Mouse (Mus musculus): ENCODE data around the gene Zbtb8b. TPM values are rescaled to one million over a fixed set of nuclear protein-coding genes. Genes with fewer than 3 reads are reported as not detected.
A peak's percentile ranks its signal among the peaks of the same experiment; 100 is the strongest.

Zbtb8b gene
- 0.07 TPM in 1 of 2 replicates, not detected in the other for total RNA-seq (2014; rRNA removed)
- 0.04 TPM in 1 of 2 replicates, not detected in the other for polyA plus RNA-seq (2012; rRNA removed)

DNA sequence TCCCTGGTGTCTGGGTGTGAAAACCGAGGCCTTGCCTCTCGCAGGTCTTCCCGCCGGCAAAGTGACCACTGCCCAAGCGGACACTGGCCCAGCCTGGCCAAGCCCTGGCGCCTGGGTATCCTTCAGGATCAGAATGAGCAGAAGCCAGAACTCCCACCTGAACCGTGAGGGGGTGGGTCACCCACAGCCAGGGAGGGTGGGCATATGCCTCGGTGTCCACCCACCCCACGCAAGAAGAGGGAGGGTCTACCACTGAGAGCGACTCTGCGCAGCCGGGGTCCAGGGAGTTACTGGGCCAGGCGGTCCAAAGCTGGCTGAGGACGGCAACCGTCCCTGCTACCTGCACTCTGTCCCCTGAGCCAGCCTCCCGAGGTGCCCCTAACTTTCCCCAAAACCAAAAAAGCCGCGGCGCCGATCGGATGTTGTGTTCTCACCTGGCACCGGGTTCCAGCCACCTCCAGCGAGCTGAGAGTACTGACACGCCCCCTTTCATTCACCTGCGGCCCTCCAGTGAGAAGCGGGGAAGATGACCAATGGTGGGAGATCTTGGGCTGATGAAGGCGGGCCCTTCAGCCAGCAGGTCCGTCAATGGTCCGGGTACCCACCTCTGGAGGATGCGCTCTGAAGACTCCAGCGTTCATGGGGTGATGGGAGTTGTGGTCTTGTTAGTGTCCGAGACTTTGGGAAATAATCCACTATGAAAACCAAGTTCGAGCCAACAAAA is at the start of gene Zbtb8b:
Gene Zbtb8b, minus strand, starts transcription at position 514 of the 724 bp plus-strand sequence.
- Histone ChIP-seq H3K27ac (replicated peaks; ENCODE audit: insufficient read depth, low read depth, low read length) (no peak within 1 kb of the TSS), H3K4me3 (ENCODE audit: insufficient read depth, low read depth, low read length) (peak within 1 kb of the TSS; percentile 13; the same call in 1 of the 2 replicates), H3K27me3 (ENCODE audit: control insufficient read depth, insufficient read depth, low read length) (peaks cover 4% of the 10 kb centered on the region; the same call in 1 of the 2 replicates), H3K4me1 (ENCODE audit: control insufficient read depth, insufficient read depth, low read length) (no peaks in the 10 kb centered on the region), H3K36me3 (ENCODE audit: control insufficient read depth, insufficient read depth, low read length) (no peaks in the 10 kb centered on the region), H3K9ac (ENCODE audit: low read depth, low read length) (no peak within 1 kb of the TSS), H3K79me2 (ENCODE audit: control insufficient read depth, insufficient read depth, low read length) (no peaks in the 10 kb centered on the region)
- no peak for TF ChIP-seq CTCF (IDR thresholded peaks at IDR 0.05; ENCODE audit: low read depth, low read length)
- TF ChIP-seq POLR2A (IDR thresholded peaks at IDR 0.05; ENCODE audit: extremely low read depth, insufficient read depth, low read length) = no peak
- no peak for DNase-seq (ENCODE audit: extremely low read depth, low read depth, low spot score)
- WGBS = 12% methylated on average over 33 of the region's 33 CpGs

DNA sequence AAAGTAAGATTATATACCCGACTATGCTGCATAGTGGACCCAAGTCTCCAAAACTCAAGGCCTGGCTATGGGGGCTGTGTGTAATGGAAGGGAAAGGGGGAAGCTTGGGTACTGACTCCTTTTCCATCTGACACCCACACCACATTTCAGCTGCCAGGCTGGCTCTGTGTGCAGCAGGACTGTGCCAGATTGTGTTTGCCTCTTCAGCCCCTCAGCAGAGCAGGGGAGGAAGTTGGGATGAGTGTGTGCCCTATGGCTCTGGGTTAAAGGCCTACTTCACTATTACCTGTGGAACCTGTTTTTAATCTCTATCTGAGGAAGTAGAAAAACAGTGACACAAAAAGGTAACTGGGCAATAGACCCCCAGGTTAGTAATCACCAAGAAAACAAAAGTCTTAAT is 40.4 kb upstream of the Zbtb8b start:
- Histone ChIP-seq H3K4me3 (ENCODE audit: insufficient read depth, low read depth, low read length) (no peak overlapping the region), H3K27ac (replicated peaks; ENCODE audit: insufficient read depth, low read depth, low read length) (no peak overlapping the region), H3K4me1 (ENCODE audit: control insufficient read depth, insufficient read depth, low read length) (peaks cover 2% of the 10 kb centered on the region; the same call in 1 of the 2 replicates), H3K27me3 (ENCODE audit: control insufficient read depth, insufficient read depth, low read length) (no peaks in the 10 kb centered on the region), H3K36me3 (ENCODE audit: control insufficient read depth, insufficient read depth, low read length) (peaks cover 23% of the 10 kb centered on the region), H3K9ac (ENCODE audit: low read depth, low read length) (no peak overlapping the region), H3K79me2 (ENCODE audit: control insufficient read depth, insufficient read depth, low read length) (no peaks in the 10 kb centered on the region)
- TF ChIP-seq POLR2A (IDR thresholded peaks at IDR 0.05; ENCODE audit: extremely low read depth, insufficient read depth, low read length) (no peak), CTCF (IDR thresholded peaks at IDR 0.05; ENCODE audit: low read depth, low read length) (no peak)
- 88% methylated on average over 1 of the region's 1 CpGs for WGBS
- DNase-seq (ENCODE audit: extremely low read depth, low read depth, low spot score) = no peak

DNA sequence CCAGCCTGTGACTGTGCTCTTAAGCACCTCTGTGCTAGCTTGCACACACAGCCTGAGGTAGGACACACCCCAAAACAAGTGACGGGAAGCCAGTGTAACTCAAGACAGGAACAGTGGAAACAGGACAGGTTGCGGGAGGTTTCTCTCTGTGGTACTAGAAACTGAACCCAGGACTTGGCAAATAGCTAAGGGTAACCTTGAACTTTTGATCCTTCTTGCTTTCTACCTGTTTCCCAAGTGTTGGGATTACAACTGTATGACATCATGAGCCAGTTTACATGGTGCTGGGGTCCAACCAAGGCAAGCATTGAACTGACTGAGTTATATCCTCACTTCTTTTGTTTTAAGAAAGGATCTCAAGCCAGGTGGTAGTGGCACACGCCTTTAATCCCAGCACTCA is 39.2 kb upstream of the Zbtb8b start:
- WGBS = 64% methylated on average over 3 of the region's 3 CpGs
- Histone ChIP-seq H3K27ac (replicated peaks; ENCODE audit: insufficient read depth, low read depth, low read length) (no peak overlapping the region), H3K4me1 (ENCODE audit: control insufficient read depth, insufficient read depth, low read length) (peaks cover 2% of the 10 kb centered on the region; the same call in 1 of the 2 replicates), H3K27me3 (ENCODE audit: control insufficient read depth, insufficient read depth, low read length) (no peaks in the 10 kb centered on the region), H3K36me3 (ENCODE audit: control insufficient read depth, insufficient read depth, low read length) (peaks cover 21% of the 10 kb centered on the region), H3K9ac (ENCODE audit: low read depth, low read length) (no peak overlapping the region), H3K79me2 (ENCODE audit: control insufficient read depth, insufficient read depth, low read length) (no peaks in the 10 kb centered on the region), H3K4me3 (ENCODE audit: insufficient read depth, low read depth, low read length) (no peak overlapping the region)
- TF ChIP-seq CTCF (IDR thresholded peaks at IDR 0.05; ENCODE audit: low read depth, low read length) = no peak
- no peak for TF ChIP-seq POLR2A (IDR thresholded peaks at IDR 0.05; ENCODE audit: extremely low read depth, insufficient read depth, low read length)
- peak; percentile 62 for DNase-seq (ENCODE audit: extremely low read depth, low read depth, low spot score)

DNA sequence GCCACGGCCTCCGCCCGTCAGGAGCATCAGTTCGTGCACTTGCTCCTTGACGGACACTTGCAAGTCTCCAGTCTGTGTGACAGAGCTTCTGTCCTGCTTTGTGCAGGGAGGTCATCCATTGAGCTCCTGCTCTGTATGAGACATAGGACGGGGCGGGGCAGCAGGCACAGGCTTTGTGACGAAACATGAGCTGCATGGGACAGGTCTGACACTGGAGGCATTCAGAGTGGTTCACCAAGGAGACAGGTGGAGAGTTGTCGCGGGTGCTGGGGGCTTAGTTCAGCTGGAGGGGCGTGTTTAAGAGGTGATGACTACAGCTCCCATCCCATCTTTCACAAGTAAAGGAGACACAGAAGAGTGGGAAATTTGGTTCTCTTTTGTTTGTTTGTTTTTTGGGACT is 35.4 kb upstream of the Zbtb8b start:
- Histone ChIP-seq H3K27me3 (ENCODE audit: control insufficient read depth, insufficient read depth, low read length) (no peaks in the 10 kb centered on the region), H3K9ac (ENCODE audit: low read depth, low read length) (no peak overlapping the region), H3K36me3 (ENCODE audit: control insufficient read depth, insufficient read depth, low read length) (peaks cover 36% of the 10 kb centered on the region), H3K79me2 (ENCODE audit: control insufficient read depth, insufficient read depth, low read length) (no peaks in the 10 kb centered on the region), H3K4me1 (ENCODE audit: control insufficient read depth, insufficient read depth, low read length) (peaks cover 2% of the 10 kb centered on the region; the same call in 1 of the 2 replicates), H3K4me3 (ENCODE audit: insufficient read depth, low read depth, low read length) (no peak overlapping the region), H3K27ac (replicated peaks; ENCODE audit: insufficient read depth, low read depth, low read length) (no peak overlapping the region)
- no peak for TF ChIP-seq POLR2A (IDR thresholded peaks at IDR 0.05; ENCODE audit: extremely low read depth, insufficient read depth, low read length)
- TF ChIP-seq CTCF (IDR thresholded peaks at IDR 0.05; ENCODE audit: low read depth, low read length) = no peak
- 98% methylated on average over 11 of the region's 11 CpGs for WGBS
- no peak for DNase-seq (ENCODE audit: extremely low read depth, low read depth, low spot score)

DNA sequence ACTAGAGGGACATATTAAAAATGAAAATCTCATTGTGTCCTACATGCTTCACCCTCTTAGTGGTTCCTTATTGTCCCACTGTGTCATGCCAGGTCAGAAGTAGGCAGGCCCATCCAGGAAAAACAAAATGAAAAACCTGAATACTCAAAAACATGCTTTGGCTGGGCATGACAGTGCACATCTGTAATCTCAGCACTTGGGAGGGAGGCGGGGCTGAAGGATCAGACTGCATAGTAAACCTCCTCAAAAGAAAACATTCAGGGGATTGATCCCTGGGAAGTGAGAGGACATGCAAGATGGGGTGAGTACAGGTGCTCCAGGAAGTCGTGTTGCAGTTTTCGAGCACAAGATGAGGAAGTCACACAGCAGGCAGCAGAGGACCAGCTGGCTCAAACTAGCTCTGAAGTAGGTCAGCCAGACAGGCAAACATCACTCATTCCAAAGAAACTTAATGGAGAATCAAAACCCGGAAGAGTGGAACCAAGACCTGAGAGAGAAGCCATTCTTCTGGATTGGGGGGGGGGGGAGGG is 23.7 kb upstream of the Zbtb8b start:
- Histone ChIP-seq H3K36me3 (ENCODE audit: control insufficient read depth, insufficient read depth, low read length) (peaks cover 40% of the 10 kb centered on the region), H3K4me1 (ENCODE audit: control insufficient read depth, insufficient read depth, low read length) (peaks cover 7% of the 10 kb centered on the region), H3K9ac (ENCODE audit: low read depth, low read length) (no peak overlapping the region), H3K4me3 (ENCODE audit: insufficient read depth, low read depth, low read length) (no peak overlapping the region), H3K27ac (replicated peaks; ENCODE audit: insufficient read depth, low read depth, low read length) (no peak overlapping the region), H3K79me2 (ENCODE audit: control insufficient read depth, insufficient read depth, low read length) (peaks cover 13% of the 10 kb centered on the region), H3K27me3 (ENCODE audit: control insufficient read depth, insufficient read depth, low read length) (no peaks in the 10 kb centered on the region)
- 78% methylated on average over 4 of the region's 4 CpGs for WGBS
- no peak for TF ChIP-seq CTCF (IDR thresholded peaks at IDR 0.05; ENCODE audit: low read depth, low read length)
- no peak for TF ChIP-seq POLR2A (IDR thresholded peaks at IDR 0.05; ENCODE audit: extremely low read depth, insufficient read depth, low read length)
- DNase-seq (ENCODE audit: extremely low read depth, low read depth, low spot score) = no peak
